Mouse (Mus musculus) megakaryocyte, embryonic 14.5 days (primary cell): ENCODE results near the gene Nf1.

Experiments used
- FLI1 ChIP-seq: IDR thresholded peaks from 2 replicates; pipeline ENCODE4 v1.6.1; 2012; ENCODE audit warnings: low read length, inconsistent platforms, mixed read lengths
- GATA1 ChIP-seq: IDR thresholded peaks from 3 replicates; pipeline ENCODE4 v1.6.1; 2012; ENCODE audit warnings: mixed read lengths, low read length, inconsistent platforms, borderline replicate concordance

- TF ChIP-seq GATA1 = no peak
- no peak for TF ChIP-seq FLI1
Observed at GRCm38 (mm10) chr11:79591591-79591975, 252.1 kb downstream of the Nf1 start.
